Mouse (Mus musculus): Measurements from ENCODE around the gene Larp4.

The Larp4 gene

DNA sequence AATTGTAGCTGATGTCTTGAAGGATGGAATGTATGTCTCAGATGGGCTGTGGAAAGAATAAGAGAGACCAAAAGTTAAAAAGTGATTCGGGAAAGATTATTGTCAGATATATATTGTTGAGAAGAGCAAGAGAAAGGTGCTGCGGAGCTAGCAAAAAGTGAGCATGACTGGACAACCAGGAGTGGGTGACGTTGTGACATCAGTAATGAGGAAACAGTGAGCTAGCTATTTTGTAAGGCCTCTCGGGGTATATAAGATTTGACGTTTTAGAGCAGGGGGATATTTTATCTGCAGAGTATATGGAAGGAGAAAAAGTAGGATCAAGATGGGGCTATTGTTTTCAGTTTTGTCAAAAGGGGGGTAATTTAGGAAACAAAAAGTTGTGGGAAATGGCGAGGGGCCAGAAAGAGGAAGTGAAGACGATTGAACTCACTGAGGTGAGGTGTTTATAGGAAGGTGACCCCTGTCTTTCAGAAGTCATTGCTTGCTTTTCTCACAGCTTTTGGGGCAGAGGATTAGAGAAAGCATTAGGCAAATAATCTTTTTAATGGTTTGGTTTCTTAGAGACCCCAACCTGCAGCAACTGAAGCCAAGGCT lies 34.9 kb downstream of the Larp4 start:
- in situ Hi-C loops (cut with MboI, MseI) = no loop called here

DNA sequence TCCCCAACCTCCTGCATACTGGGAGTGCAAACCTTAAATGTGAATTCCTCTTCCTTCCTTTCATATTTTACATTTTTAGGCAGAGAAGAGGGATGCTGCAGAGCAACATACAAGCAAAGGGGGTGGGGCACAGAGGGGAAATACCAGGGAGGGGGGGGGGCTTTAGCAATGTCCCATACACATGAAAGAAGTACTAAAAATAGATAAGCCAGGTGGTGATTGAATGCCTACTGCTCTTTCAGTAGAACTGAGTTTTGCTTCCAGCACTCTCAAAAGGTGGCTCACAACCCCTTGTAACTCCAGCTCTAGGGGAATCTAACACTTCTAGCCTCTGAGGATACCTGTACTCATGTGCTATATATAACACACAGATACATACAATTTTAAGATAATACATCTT lies 36.3 kb downstream of the Larp4 start:
- in situ Hi-C loops (cut with MboI, MseI) = no loop called here

DNA sequence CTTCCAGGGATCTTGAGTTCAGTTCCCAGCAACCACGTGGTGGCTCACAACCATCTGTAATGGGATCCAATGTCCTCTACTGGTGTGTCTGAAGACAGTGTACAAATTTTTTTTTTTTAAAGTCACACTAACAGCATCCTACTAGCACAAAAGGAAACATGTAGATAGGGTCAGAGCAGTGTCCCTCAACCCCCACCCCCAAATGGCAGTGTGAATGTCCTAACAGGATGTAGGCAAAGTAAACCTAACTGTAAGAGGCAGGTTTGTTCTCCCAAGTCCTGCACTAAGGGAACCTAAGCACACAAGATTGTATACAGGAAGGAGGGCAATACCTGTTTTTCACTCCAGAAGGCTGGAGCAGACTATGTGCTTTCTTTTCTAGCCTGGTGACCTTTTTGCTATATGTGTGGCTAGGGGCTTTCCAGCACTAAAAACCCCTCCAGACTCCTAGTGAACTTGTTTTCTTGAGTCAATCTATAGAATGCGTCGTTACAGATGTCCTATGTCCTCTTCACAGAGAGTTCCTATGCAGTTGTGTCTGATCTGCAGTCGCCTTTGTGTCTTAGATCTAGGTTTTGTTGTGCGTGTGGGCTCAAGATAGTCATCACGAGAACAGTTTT lies 48.5 kb downstream of the Larp4 start:
- in situ Hi-C loops (cut with MboI, MseI) = no loop called here

DNA sequence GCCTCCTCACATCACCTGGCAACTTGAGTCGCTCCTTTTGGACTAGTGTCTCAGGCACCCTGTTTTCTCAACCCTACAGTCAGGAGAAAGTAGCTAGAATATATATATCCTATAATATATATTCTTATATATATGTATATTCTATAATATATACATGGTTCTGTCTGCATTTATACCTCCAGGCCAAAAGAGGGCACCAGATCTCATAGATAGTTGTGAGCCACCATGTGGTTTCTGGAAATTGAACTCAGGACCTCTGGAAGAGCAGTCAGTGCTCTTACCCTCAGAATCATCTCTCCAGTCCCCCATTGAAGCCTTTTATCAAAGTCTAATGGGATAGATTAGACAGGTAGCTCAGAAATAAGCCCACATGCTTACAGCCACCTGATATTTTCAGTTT lies 51.3 kb downstream of the Larp4 start:
- in situ Hi-C loops (cut with MboI, MseI) = no loop called here

GRCm38 (mm10) chr15:100022923-100023322 lies 53.1 kb downstream of the Larp4 start:
- in situ Hi-C loops (cut with MboI, MseI) = no loop called here

DNA sequence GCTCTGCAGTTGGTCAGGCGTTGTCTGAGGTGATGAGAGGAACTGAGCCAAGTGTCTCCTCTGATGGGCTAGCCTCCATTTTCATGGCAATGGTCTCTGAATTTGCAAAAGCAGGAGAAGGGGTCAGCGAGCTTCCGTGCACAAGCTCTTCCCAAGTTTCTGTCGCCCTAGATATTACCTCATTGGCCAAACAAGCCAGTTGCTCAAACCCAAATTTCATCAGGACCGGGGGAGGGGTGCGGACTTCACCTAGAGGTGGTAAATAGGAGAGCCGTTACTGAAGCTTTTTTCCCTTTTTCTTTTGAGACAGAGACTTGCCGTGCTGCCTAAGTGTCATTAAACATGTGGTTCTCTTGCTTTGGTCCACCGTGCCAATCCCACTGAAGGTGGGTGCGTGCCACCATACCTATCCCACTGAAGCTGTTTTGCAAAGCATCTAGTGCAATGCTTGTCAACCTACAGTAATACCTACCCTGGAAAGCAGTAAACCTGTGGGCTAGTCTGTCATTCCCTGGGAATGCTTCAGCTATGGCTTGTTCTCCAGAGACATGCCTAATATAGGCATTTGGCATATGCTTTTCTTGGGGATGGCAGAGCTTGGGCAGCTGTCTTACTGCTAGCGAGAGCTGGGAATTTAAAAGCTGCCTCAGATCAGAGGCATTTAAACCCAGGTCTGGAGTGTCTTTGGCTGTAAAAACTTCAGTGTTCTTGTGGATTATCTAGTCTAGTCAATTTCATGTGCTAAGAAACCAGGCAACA lies 55.4 kb downstream of the Larp4 start:
- in situ Hi-C loops (cut with MboI, MseI) = no loop called here

DNA sequence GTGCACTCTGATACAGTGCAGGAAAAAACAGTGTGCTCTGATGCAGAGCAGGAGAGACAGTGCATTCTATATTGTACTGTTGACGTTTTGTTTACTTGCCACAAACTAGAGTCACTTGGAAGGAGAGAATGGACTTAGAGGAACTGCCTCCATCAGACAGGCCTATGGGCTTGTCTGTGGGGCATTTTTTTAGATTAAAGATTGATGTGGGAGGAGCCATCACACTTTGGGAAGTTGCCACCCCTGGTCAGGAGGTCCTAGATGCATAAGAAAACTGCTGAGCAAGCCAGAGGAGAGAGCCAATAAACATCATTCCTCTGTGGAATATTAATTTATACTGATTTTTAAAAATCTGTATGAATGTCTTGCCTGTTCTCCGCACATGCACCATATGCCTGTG lies 58.3 kb downstream of the Larp4 start:
- in situ Hi-C loops (cut with MboI, MseI) = no loop called here

DNA sequence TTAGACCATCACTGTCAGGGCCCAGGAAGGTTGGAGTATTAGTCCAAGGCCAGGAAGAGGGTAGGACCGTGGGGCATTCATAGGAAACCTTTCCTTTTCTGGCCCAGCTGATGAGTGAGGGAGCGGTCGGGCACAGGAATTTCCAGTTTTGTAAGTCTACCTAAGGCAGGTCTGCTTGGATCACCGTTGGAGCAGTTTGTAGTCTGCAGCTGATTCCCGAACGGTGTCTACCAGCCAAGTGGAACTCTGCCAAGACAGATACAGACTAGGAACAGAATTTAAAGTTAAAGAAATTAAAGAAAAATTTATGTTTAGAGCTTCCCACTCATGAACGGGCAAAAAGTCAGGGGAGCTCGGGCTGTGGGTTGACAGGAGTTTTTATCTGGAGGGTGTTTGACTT lies 59.6 kb downstream of the Larp4 start:
- in situ Hi-C loops (cut with MboI, MseI) = no loop called here

- in situ Hi-C loops (cut with MboI, MseI) = no loop called here
Measured at GRCm38 (mm10) chr15:100029900-100030299, 60.0 kb downstream of the Larp4 start.

- in situ Hi-C loops (cut with MboI, MseI) = no loop called here
Measured at GRCm38 (mm10) chr15:100032546-100032945, 62.7 kb downstream of the Larp4 start.

GRCm38 (mm10) chr15:100038470-100038971 lies 68.7 kb downstream of the Larp4 start, which contains the start of gene Dip2b:
TSS of gene Dip2b (plus strand) at chr15:100038664.
- in situ Hi-C loops (cut with MboI, MseI) = loop anchor here (5.0 kb wide), 1 partner anchor 89 kb away; no protein-coding TSS in a partner anchor

DNA sequence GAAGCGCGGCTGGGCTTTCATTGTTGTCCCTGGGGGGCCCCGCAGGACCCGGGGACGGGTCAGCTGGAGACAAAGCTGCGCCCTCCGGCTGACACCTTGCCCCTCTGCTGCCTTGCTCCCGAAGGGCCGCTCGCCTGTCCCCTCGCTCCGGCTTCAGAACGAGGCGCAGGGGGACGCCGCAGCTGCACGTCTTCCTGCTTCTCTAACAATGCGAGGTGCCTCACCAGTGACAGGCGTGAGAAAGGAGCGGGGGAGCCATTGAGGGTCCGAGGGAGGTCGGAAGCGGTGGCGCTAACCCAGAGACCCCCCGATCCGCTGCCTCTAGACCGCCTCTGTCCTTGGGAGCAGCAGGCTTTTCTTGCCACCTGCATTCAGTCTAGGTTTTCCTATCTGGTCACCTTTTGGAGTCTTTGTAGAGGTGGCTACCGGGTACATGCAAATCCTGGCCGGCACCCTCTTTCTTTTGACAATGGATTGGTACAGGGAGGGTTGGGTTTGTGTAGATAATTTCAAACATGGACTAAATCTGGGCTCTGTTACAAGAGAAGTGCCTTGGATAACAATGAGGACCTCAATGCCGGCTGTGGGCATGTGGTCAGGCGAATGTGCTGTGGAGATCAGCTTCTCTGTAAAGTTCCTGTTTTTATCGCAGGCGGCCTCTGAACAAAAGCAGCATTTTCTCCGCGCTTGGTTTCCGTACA lies 69.3 kb downstream of the Larp4 start:
- in situ Hi-C loops (cut with MboI, MseI) = loop anchor here (5.0 kb wide), 1 partner anchor 88 kb away; no protein-coding TSS in a partner anchor

DNA sequence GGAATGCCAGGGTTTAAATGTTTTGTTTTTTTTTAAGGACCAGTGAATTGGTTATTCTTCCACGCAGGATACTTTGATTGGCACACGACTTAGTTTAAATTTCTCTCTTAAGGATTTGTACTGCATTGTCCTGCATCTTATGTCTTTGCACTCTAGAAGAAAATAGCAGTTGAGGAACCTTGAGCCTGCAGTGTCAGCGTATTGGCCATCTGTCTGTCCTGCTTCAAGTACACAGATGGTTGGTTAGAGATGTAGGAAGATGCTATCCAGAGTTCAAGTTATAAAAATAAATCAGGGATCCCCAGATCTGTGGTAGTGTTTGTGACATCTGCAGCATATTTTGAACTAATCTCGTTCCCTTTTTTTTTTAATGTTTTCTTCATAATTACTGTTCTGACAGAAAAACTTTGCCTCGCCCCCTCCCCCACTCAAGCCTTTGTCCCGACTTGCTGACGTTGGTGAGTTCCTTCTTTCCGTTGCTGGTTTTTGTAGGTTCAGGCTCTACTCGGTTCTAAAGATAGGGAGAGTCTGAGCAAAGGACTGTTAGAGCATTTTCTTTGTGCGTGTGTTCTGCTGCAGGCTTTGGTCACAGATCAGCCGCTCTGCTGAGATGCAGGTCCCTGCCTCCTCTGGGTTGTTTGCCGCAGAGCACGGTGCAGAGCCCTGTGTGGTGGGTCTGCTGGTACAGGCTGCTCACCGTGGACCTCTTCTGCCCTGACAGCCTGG lies 70.8 kb downstream of the Larp4 start:
- in situ Hi-C loops (cut with MboI, MseI) = no loop called here

DNA sequence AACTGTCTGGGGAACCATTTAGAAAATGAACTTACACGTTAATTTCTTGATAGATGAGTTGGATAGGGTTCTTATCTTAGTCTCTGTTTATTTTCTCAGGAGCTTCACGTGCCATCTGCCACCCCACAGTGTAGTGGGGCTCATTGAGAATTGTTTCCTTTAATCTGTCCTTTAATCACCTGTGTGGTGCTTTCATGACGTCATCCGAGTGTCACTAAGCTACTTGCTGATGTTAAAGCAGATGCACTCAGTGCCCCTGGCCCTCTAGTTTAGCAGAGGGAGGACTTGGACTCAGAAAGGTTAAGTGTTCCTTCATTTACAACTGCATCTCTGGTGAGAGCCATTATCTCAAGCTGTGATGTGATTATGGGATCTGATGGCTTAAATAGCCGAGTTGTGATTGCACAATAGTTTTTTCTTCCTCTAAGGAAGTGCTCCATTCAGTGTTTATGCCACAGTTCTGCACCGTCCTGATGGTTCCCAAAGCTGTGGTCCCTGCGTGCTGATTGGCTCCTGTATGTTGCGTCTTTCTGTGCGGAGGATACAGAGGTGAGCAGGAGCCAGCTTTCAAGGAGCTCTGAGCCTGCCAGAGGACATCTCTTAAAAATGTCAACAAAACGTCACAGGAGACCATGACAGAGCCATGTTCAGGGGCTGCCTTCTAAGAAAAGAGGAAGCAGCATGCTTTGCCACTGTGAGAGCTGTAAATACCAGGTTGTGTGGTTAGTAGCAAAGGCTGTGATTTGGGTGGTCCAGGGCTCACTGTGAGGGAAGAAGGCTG lies 71.6 kb downstream of the Larp4 start:
- in situ Hi-C loops (cut with MboI, MseI) = no loop called here

DNA sequence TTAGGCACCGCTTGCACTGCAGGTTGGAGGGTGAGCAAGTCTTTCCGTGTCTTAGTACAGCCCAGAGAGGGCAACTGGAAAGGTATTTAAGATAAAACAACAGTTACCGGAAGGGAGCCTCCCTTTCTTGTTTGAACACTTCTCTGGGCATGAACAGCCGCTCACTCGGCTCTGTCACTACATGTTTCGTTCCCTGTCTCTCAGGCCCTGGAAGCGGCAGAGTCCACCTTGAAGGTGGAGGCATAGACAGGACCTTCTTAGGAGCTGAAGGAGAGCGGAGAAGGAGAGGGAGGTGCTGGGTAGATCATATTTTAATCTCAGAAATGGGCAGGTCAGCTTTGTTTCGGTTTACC lies 72.2 kb downstream of the Larp4 start:
- in situ Hi-C loops (cut with MboI, MseI) = no loop called here

GRCm38 (mm10) chr15:100045576-100045975 lies 75.7 kb downstream of the Larp4 start:
- in situ Hi-C loops (cut with MboI, MseI) = no loop called here

DNA sequence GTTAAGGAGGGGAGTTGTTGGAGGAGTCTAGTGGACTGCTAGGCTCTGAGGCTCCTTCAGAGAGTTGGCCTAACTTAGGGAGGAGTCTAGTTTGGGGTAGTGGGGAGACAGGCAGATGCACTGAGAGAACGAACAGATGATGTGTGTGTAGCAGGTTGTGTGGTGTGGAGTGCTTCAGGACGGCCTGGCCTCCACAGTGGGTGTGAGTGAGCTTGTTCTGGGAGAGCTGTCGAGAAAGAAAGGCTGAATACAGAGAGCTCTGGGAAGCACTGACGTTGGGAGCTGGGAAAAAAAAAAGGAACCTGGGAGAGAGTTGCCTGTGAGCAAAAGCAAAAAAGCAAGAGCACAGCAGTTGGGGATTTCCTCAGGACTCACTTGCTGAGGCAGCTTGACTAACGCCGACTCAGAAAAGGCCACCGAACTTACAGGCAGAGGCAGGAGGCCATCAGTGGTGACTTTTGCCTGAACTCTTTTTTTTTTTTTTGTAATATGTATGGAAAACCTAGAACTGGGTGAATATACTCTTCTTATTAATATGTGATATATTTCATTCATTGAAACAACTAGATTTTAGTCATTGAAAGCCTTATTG lies 79.7 kb downstream of the Larp4 start:
- in situ Hi-C loops (cut with MboI, MseI) = no loop called here

DNA sequence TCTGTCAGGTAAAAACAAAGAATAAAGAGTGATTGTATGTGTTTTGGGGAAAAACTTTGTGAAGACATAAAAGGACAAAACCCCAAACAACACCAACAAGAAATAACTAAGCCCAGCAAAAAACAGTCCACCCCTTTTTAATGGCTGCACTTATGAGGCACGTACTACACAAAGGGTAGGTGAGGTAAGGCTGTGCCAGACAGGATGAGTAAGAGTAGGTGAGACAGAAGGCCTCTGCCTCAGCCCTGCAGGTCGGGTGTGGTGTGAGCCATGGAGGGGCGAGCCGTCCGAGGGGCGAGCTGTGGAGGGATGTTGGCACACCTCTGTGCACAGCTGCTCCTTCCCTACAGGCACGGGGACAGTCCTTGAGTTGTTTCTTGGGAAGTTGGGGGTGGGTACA lies 81.1 kb downstream of the Larp4 start:
- in situ Hi-C loops (cut with MboI, MseI) = no loop called here

DNA sequence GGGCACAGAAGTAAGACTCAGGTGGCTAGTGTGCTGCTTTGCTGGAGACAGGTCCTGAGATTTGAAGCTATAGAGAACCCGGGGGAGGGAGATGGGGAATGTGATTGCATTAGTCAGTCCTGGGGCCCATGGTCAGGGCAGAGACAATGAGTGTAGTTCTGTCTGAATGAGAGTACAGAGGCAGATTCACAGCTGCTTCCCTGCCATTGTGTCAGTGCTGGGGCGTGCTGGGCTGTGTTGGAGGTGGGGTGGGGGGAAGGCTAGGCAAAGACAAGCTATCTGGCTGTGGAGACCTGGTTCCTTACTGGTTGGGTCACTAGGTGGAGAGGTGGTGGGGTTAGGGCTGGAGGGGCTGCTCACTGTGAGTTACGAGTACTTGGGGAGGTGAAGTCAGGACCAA lies 82.9 kb downstream of the Larp4 start:
- in situ Hi-C loops (cut with MboI, MseI) = no loop called here

DNA sequence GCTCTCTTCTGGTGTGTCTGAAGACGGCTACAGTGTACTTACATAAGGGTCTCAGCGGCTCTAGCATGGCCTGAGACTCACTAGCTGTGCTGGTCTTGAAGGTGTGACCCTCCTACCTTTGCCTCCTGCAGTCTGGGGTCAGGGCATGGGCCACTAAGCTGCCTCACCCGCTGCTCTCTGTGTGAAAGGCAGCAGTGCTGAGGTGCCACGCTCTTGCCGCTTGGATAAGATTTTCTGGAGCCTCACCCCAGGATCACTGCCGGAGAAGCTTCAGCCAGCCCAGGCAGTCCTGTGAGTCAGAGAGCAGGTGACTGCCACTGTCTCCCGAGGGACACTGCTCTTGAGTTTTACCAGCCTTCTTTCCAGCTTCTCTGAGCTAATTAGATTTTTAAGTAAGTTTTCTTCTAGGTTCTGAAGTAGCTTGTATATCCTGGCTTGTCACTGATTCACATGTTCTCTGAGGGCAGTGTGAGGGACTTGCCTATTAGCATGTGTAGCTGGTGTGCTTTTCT lies 86.6 kb downstream of the Larp4 start:
- in situ Hi-C loops (cut with MboI, MseI) = no loop called here

Measured in T-helper 2 cell (primary cell).